Mouse (Mus musculus) embryonic facial prominence, embryonic 13.5 days (tissue): ENCODE data around the gene Serinc2. TPM values are rescaled to one million over a fixed set of nuclear protein-coding genes. Genes with fewer than 3 reads are reported as not detected.
A peak's percentile ranks its signal among the peaks of the same experiment; 100 is the strongest.

Experiments
- ATAC-seq: fragments of 200-750 bp; cut with Nextera tagmentation; 2 replicates; pipeline ENCODE4 v1.8.0; 2017; ENCODE audit warnings: low read depth; ENCODE audit not compliant: insufficient number of reproducible peaks, insufficient read depth, low FRiP score, low TSS enrichment
- H3K27ac ChIP-seq: fragments of 300-500 bp; sonication (generic); 2 replicates; pipeline ENCODE4 v1.5.1; 2015; ENCODE audit warnings: moderate library complexity, mild to moderate bottlenecking, inconsistent platforms
- H3K27me3 ChIP-seq: fragments of 300-500 bp; sonication (generic); 2 replicates; pipeline ENCODE4 v1.6.1; 2015; ENCODE audit warnings: mild to moderate bottlenecking, inconsistent platforms
- H3K36me3 ChIP-seq: fragments of 300-500 bp; sonication (generic); 2 replicates; pipeline ENCODE4 v1.6.1; 2015; ENCODE audit warnings: mild to moderate bottlenecking, inconsistent platforms
- H3K4me1 ChIP-seq: fragments of 300-500 bp; sonication (generic); 2 replicates; pipeline ENCODE4 v1.6.1; 2015; ENCODE audit warnings: inconsistent platforms
- H3K4me2 ChIP-seq: fragments of 300-500 bp; sonication (generic); 2 replicates; pipeline ENCODE4 v1.6.1; 2015; ENCODE audit warnings: moderate library complexity, mild to moderate bottlenecking, inconsistent platforms
- H3K4me3 ChIP-seq: fragments of 300-500 bp; sonication (generic); 2 replicates; pipeline ENCODE4 v1.5.1; 2015; ENCODE audit warnings: mild to moderate bottlenecking, inconsistent platforms
- H3K9ac ChIP-seq: fragments of 300-500 bp; sonication (generic); 2 replicates; pipeline ENCODE4 v1.6.1; 2015; ENCODE audit warnings: mild to moderate bottlenecking, inconsistent platforms
- H3K9me3 ChIP-seq: fragments of 300-500 bp; sonication (generic); 2 replicates; pipeline ENCODE4 v1.6.1; 2016; ENCODE audit warnings: inconsistent platforms
- WGBS: fragments of 180-500 bp; shearing (Covaris S2); methylation state at CpG from one replicate; pipeline ENCODE4 v1.1.7; 2015; ENCODE audit warnings: mixed read lengths; 5-methylcytosine and 5-hydroxymethylcytosine counted together
- polyA plus RNA-seq: library from polyadenylated mRNA; unstranded; fragments of >200 nt; fragmentation: Nextera tagmentation; extraction: Ambion mirVana; gene quantifications from 2 replicates; pipeline ENCODE4 v1.2.1, GENCODE M21; 2015

The Serinc2 gene
- polyA plus RNA-seq = 150 TPM in 2 replicates

GRCm38 (mm10) chr4:130279105-130279504 is at the start of gene Serinc2:
Gene Serinc2 (minus strand): TSS chr4:130279205.
- WGBS = 66% methylated on average over 2 of the region's 2 CpGs
- peaks cover 13% of the 10 kb centered on the region for H3K27me3 ChIP-seq
- H3K4me1 ChIP-seq = peaks cover 1% of the 10 kb centered on the region
- no peaks in the 10 kb centered on the region for H3K36me3 ChIP-seq
- no peak for ATAC-seq
- no peaks in the 10 kb centered on the region for H3K9me3 ChIP-seq
- H3K27ac ChIP-seq = no peak within 1 kb of the TSS
- no peak within 1 kb of the TSS for H3K4me3 ChIP-seq
- H3K9ac ChIP-seq = no peak within 1 kb of the TSS
- no peak within 1 kb of the TSS for H3K4me2 ChIP-seq

- Histone ChIP-seq H3K4me1 (no peaks in the 10 kb centered on the region), H3K9ac (no peak overlapping the region), H3K4me3 (no peak overlapping the region), H3K27me3 (no peaks in the 10 kb centered on the region), H3K9me3 (no peaks in the 10 kb centered on the region), H3K4me2 (no peak overlapping the region), H3K27ac (no peak overlapping the region), H3K36me3 (peaks cover 74% of the 10 kb centered on the region)
- WGBS = 86% methylated on average over 9 of the region's 9 CpGs
- ATAC-seq = no peak
These were observed 48.4 kb upstream of the Serinc2 start for GRCm38 (mm10) chr4:130327366-130327765.

- H3K36me3 ChIP-seq = peaks cover 84% of the 10 kb centered on the region
- no peak overlapping the region for H3K4me2 ChIP-seq
- no peaks in the 10 kb centered on the region for H3K27me3 ChIP-seq
- H3K27ac ChIP-seq = no peak overlapping the region
- H3K4me3 ChIP-seq = no peak overlapping the region
- WGBS = 95% methylated on average over 2 of the region's 2 CpGs
- no peaks in the 10 kb centered on the region for H3K9me3 ChIP-seq
- no peak for ATAC-seq
- no peak overlapping the region for H3K9ac ChIP-seq
- H3K4me1 ChIP-seq = no peaks in the 10 kb centered on the region
These were observed 46.4 kb upstream of the Serinc2 start for GRCm38 (mm10) chr4:130325446-130325845.

GRCm38 (mm10) chr4:130323607-130324006 is 44.6 kb upstream of the Serinc2 start:
- no peaks in the 10 kb centered on the region for H3K9me3 ChIP-seq
- WGBS = 79% methylated on average over 5 of the region's 5 CpGs
- H3K27me3 ChIP-seq = no peaks in the 10 kb centered on the region
- peaks cover 90% of the 10 kb centered on the region for H3K36me3 ChIP-seq
- no peak for ATAC-seq
- no peak overlapping the region for H3K9ac ChIP-seq
- no peak overlapping the region for H3K4me3 ChIP-seq
- H3K4me2 ChIP-seq = no peak overlapping the region
- H3K27ac ChIP-seq = no peak overlapping the region
- H3K4me1 ChIP-seq = no peaks in the 10 kb centered on the region

GRCm38 (mm10) chr4:130323165-130323564 is 44.2 kb upstream of the Serinc2 start:
- H3K27ac ChIP-seq = no peak overlapping the region
- no peak for ATAC-seq
- H3K4me3 ChIP-seq = no peak overlapping the region
- H3K4me2 ChIP-seq = no peak overlapping the region
- H3K36me3 ChIP-seq = peaks cover 91% of the 10 kb centered on the region
- H3K9ac ChIP-seq = no peak overlapping the region
- 79% methylated on average over 1 of the region's 1 CpGs for WGBS
- H3K27me3 ChIP-seq = no peaks in the 10 kb centered on the region
- H3K9me3 ChIP-seq = no peaks in the 10 kb centered on the region
- H3K4me1 ChIP-seq = no peaks in the 10 kb centered on the region

- no peaks in the 10 kb centered on the region for H3K27me3 ChIP-seq
- ATAC-seq = no peak
- no peaks in the 10 kb centered on the region for H3K4me1 ChIP-seq
- no peak overlapping the region for H3K27ac ChIP-seq
- WGBS = 83% methylated on average over 7 of the region's 7 CpGs
- H3K4me3 ChIP-seq = no peak overlapping the region
- no peak overlapping the region for H3K4me2 ChIP-seq
- H3K9ac ChIP-seq = no peak overlapping the region
- H3K36me3 ChIP-seq = peaks cover 91% of the 10 kb centered on the region
- H3K9me3 ChIP-seq = no peaks in the 10 kb centered on the region
These were observed 43.6 kb upstream of the Serinc2 start for GRCm38 (mm10) chr4:130322567-130322966.

GRCm38 (mm10) chr4:130321640-130322039 is 42.6 kb upstream of the Serinc2 start:
- WGBS = 90% methylated on average over 7 of the region's 7 CpGs
- Histone ChIP-seq H3K36me3 (peaks cover 90% of the 10 kb centered on the region), H3K9me3 (no peaks in the 10 kb centered on the region), H3K27ac (no peak overlapping the region), H3K9ac (no peak overlapping the region), H3K4me2 (no peak overlapping the region), H3K4me3 (no peak overlapping the region), H3K4me1 (no peaks in the 10 kb centered on the region), H3K27me3 (no peaks in the 10 kb centered on the region)
- ATAC-seq = no peak

- ATAC-seq = no peak
- H3K4me2 ChIP-seq = no peak overlapping the region
- no peaks in the 10 kb centered on the region for H3K27me3 ChIP-seq
- H3K27ac ChIP-seq = no peak overlapping the region
- H3K36me3 ChIP-seq = peaks cover 88% of the 10 kb centered on the region
- H3K4me1 ChIP-seq = no peaks in the 10 kb centered on the region
- H3K9me3 ChIP-seq = no peaks in the 10 kb centered on the region
- no peak overlapping the region for H3K4me3 ChIP-seq
- 82% methylated on average over 7 of the region's 7 CpGs for WGBS
- no peak overlapping the region for H3K9ac ChIP-seq
These were observed 40.6 kb upstream of the Serinc2 start for GRCm38 (mm10) chr4:130319564-130319963.

GRCm38 (mm10) chr4:130318122-130318521 is 39.1 kb upstream of the Serinc2 start:
- WGBS = 64% methylated on average over 3 of the region's 3 CpGs
- Histone ChIP-seq H3K4me3 (no peak overlapping the region), H3K9ac (no peak overlapping the region), H3K27ac (no peak overlapping the region), H3K9me3 (no peaks in the 10 kb centered on the region), H3K36me3 (peaks cover 88% of the 10 kb centered on the region), H3K4me1 (no peaks in the 10 kb centered on the region), H3K27me3 (no peaks in the 10 kb centered on the region), H3K4me2 (no peak overlapping the region)
- ATAC-seq = no peak

- H3K4me2 ChIP-seq = no peak overlapping the region
- no peak overlapping the region for H3K4me3 ChIP-seq
- ATAC-seq = no peak
- H3K27ac ChIP-seq = no peak overlapping the region
- no peaks in the 10 kb centered on the region for H3K27me3 ChIP-seq
- no peaks in the 10 kb centered on the region for H3K9me3 ChIP-seq
- WGBS = 83% methylated on average over 10 of the region's 10 CpGs
- peaks cover 80% of the 10 kb centered on the region for H3K36me3 ChIP-seq
- no peak overlapping the region for H3K9ac ChIP-seq
- H3K4me1 ChIP-seq = no peaks in the 10 kb centered on the region
These were observed 37.7 kb upstream of the Serinc2 start for GRCm38 (mm10) chr4:130316691-130317090.

GRCm38 (mm10) chr4:130315771-130316527 is 36.9 kb upstream of the Serinc2 start:
- ATAC-seq = 0 out of 2 replicates have a peak, but pooled peaks have one; percentile 22
- H3K36me3 ChIP-seq = peaks cover 76% of the 10 kb centered on the region

GRCm38 (mm10) chr4:130313552-130313951 is 34.5 kb upstream of the Serinc2 start:
- Histone ChIP-seq H3K9me3 (no peaks in the 10 kb centered on the region), H3K4me3 (no peak overlapping the region), H3K4me1 (peaks cover 5% of the 10 kb centered on the region), H3K4me2 (no peak overlapping the region), H3K27me3 (peaks cover 28% of the 10 kb centered on the region), H3K36me3 (peaks cover 56% of the 10 kb centered on the region), H3K27ac (no peak overlapping the region), H3K9ac (no peak overlapping the region)
- ATAC-seq = no peak
- WGBS = 89% methylated on average over 4 of the region's 4 CpGs

More at GRCm38 (mm10) chr4:130315771-130316527, 36.9 kb upstream of the Serinc2 start:
- H3K4me1 ChIP-seq = no peaks in the 10 kb centered on the region
- H3K4me3 ChIP-seq = no peak overlapping the region
- H3K9me3 ChIP-seq = no peaks in the 10 kb centered on the region
- no peak overlapping the region for H3K9ac ChIP-seq
- peaks cover 4% of the 10 kb centered on the region; the same call in 1 of the 2 replicates for H3K27me3 ChIP-seq
- whole genome bisulfite sequencing = 80% methylated on average over 13 of the region's 13 CpGs
- H3K4me2 ChIP-seq = no peak overlapping the region
- H3K27ac ChIP-seq = no peak overlapping the region
